Mouse (Mus musculus): ENCODE measurements at regions not wholly inside any gene's neighbourhood (a gene's known extent, or its start where the extent isn't known, plus 50 kb on each side); places are given as distances from the start of the nearest gene placed in this dataset.

DNA sequence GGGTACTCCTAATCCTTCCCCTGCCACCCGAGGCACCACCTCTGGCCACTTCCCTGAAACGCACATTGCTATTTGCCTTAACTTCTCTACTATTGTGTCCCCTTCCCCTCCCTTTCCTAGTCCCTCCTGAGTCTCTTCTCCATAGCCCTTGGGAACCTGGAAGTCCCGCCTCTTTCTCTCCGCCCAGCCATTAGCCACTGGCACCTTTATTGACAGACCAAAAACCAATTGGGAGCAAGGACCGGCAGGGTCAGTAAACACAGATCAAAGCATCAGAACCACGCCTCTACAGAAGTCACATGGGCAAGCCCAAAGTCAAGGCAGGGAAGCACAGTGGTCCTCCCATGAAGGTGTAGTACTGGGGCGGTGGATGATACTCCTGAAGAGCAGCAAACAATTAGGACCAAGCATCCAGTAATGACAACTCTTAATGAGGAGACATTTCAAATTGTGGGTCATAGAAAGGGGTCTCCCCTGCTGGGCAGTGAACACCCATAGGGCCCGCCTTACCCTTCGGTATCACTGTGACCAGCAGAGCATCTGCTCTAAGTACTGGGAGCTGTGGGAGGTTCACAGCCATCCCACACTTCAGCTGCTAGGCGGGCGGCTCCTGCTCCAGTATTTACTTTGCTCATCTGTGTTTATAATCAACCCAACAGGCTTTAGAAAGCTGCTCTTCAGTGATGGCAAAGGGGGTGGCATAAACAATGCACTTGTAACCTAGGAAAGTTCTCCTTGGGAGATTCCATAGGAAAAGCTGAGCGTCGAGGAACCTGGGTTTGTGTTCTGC is 226.5 kb upstream of the Mphosph6 start:
- no peak for DNase-seq (ENCODE audit: low spot score)

GRCm38 (mm10) chr8:118023451-118023850 is 221.7 kb upstream of the Mphosph6 start:
- no peak for DNase-seq (ENCODE audit: low spot score)

GRCm38 (mm10) chr8:118021978-118022377 is 220.2 kb upstream of the Mphosph6 start:
- DNase-seq (ENCODE audit: low spot score), result no peak

- no peak for DNase-seq (ENCODE audit: low spot score)
Measured at GRCm38 (mm10) chr8:118017261-118017660, 215.5 kb upstream of the Mphosph6 start.

DNA sequence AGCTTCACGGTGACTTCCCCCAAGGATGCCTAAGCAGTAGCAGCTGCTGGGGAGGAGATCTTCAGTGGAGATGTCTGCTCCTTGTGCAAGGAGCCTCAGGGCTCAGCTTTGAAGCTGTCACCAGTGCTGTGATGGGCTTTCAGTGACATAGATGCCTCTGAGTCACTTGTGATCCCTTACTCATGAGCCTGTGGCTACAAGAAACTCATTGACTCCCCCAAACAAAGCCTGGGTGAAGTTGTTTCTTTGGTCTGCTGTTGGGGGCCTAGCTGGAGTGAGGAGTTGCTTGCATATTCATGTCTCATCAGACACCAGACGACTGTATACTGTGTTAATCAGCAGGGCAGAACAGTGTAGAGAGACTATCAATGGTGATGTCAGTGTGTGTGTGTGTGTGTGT is 203.4 kb upstream of the Mphosph6 start:
- no peak for DNase-seq (ENCODE audit: low spot score)

DNA sequence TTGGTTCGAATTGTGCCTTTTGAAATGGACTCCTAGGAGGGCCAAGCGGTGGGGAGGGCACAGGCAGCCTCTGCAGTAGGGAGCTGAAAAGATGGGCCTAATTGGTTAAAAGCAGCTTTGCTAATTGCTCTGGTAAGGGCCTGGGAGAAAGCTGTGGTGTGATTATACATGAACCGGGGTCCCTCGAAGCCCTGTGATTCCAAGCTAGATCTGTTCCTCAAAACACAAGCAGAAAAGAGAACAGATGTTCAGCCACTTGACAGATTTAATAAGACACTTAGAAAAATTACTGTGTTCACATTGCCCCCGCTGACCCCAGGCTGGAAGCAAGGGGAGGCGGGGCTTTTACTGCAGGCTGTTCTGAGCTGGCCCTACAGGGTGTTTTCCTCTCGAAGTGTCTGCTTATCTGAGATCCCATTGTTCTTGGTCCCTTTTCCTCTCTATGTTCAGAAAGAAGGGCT is 202.7 kb upstream of the Mphosph6 start:
- no peak for DNase-seq (ENCODE audit: low spot score)

DNA sequence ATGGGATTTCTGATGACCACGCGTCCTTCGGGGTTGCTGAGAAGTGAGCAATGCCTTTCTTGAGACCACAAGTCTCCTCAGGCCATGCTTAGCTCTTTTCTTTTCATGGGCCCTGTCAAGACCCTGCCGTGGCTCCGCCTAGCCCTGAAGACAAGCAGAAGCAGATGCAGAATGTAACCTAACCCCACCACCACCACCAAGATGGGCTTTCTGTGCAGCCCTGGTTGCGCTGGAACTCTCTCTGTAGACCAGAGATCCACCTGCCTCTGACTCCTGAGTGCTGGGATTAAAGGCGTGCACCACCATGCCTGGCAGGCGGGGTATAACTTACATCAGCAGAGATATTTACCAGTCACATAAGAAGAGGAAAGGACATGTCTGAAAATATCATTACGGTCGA is 199.4 kb upstream of the Mphosph6 start:
- DNase-seq (ENCODE audit: low spot score), result no peak

- DNase-seq (ENCODE audit: low spot score), result no peak
Measured at GRCm38 (mm10) chr8:117991826-117992225, 190.1 kb upstream of the Mphosph6 start.

DNA sequence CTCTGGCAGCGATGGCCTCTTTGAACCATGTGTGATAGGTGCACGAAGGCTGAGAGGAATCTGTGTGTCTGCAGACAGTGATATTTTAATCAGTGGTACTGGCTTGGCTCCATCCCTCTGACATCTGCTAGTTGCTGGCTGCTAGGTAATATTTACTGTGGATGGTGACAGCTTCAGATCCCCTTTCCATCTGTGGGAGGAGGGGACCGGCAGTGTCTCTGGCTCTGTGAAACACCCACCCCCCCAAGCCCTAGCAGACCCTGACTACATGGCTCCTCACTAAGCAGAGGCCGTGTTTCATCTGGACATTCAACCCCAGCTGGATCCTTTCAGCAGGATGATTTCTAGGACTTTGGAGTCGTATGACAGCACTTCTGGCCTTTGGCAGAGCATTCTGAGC is 187.0 kb upstream of the Mphosph6 start:
- no peak for DNase-seq (ENCODE audit: low spot score)

DNA sequence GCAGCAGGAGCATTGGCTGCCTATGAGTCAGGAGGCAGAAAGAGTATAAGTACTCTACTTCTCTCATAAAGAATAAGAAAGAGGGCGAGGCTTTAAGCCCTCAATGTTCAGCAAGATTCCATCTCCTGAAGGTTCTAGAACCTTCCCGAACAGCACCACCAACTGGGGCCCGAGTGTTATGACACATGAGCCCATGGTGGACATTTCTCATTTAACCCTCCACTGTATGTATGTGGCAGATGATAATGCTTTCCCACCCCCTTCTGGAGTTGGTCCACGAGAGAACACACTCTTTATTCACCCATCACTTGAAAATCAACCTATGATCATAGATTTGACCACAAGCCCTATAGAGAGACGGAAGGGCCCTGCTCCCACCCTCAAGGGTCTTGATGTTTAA is 166.6 kb upstream of the Mphosph6 start:
- no peak for DNase-seq (ENCODE audit: low spot score)

DNA sequence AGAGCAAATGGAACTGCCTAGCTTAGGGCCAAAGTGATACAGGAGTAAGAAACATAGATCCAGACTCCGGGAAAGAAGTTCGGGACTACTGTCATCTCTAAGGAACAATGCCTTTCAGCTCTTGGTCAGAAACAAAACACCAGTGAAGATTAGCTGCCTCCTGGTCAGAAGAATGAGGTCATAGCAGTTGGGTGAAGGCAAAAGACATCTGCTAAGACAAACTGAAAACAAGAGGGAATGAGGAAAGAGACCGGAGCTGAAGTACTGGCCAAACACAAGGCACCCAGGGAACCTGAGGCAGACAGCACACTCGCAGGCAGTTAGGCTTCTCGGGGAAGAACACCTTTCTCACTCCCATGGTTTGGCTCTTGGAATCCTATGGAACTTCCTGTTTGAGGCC is 164.8 kb upstream of the Mphosph6 start:
- no peak for DNase-seq (ENCODE audit: low spot score)

GRCm38 (mm10) chr8:117963426-117963825 is 161.7 kb upstream of the Mphosph6 start:
- no peak for DNase-seq (ENCODE audit: low spot score)

DNA sequence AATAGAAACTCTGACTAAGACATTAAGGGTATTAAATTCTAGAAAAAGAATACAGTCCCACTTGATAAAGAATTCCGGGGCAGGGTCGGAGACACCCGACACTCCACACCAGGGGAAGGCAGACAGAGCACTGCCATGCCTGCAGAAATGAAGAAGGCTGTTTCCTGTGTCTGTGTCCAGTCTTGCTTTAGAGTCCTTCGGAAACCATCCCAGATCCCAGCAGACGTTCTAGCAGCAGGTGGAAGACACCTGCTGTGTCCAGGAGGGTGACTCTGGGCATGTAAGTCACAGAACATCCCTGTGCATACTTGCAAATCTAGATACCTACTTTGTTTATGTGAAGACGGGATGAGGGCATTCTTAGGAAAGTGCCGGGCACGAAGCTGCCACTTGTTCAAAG is 160.9 kb upstream of the Mphosph6 start:
- no peak for DNase-seq (ENCODE audit: low spot score)

DNA sequence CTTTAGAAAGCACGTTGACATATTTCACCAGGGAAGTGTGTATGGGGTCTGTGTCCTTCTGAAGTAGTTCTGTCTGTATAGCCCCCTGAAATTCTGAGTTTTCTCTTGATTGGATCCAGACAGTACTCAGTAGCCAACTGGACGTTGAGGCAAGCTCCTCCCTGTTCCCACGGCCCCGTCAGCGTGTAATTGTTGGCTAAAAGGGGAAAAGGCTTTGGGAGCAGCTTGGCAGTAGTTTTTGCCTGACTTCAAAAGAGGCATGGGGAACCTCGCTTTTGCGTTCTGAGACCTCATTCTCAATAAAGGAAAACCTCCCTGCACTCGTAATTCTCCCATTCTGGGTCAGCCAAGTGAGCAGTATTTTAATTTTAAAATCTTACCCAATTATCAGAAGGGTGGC is 157.8 kb upstream of the Mphosph6 start:
- DNase-seq (ENCODE audit: low spot score), result no peak

GRCm38 (mm10) chr8:117958914-117959313 is 157.2 kb upstream of the Mphosph6 start:
- DNase-seq (ENCODE audit: low spot score), result no peak

DNA sequence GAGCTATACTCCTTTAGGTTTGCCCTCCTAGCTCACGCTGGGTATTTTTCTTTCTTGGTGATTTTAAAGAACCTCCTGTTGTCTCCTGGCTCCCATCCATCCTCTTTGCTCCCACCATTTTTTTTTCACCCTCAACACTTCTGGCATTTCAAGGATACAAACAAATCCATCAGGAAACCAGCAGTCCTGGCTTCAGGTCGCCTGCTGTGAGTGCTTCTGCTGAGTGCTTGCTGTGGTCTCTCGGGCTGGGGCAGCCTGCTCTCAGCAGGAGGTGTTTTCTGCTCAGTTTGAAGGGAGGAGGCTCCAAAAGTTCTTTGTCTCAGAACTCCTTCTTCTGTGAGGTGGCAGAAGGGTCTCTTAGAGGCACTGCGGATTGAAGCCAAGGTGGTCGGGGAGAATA is 149.9 kb upstream of the Mphosph6 start:
- no peak for DNase-seq (ENCODE audit: low spot score)

DNA sequence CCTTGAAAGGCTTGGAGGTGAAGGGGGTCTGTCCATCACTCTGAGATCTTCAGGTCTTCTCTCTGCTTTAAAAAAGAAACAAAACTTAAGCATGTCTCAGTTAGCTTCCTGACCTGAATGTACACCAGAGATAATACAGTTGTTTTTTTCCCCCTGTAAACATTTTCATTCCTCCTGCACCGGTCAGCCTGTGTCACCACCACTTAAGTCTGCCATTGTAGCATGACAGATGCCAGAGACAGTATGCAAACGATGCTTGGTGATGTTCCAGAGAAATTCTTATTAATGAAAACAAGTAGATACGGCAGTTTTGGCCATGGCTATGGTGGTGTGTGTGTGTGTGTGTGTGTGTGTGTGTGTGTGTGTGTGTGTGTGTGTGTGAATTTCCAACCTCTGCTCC is 144.8 kb upstream of the Mphosph6 start:
- DNase-seq (ENCODE audit: low spot score), result no peak

DNA sequence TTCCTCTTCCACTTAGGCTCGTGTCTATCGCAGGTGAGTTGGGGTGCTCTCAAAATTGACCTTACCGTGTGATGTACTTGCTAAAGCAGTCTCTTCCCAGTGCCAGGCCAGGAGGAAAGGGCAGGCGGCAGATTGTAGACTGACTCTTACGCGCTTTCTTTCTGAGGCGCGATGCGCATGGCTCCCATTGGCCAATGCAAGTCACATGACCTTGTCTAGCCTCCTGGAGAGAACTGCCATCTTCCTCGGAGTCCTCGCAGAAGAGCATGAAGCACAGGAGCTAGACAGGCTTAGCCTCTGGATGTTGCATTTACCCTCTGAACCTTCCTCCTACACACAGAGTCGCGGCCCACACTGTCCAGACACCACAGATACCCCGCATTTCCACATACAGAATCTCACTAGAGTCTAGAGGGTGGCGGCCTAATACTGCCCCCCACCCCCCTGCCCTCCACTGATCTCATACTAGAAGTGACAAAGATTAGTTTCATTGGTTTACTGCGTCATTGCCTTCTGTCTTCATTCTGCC is 132.9 kb upstream of the Mphosph6 start:
- no peak for DNase-seq (ENCODE audit: low spot score)

- DNase-seq (ENCODE audit: low spot score), result no peak
Measured at GRCm38 (mm10) chr8:117930687-117931086, 128.9 kb upstream of the Mphosph6 start.

DNA sequence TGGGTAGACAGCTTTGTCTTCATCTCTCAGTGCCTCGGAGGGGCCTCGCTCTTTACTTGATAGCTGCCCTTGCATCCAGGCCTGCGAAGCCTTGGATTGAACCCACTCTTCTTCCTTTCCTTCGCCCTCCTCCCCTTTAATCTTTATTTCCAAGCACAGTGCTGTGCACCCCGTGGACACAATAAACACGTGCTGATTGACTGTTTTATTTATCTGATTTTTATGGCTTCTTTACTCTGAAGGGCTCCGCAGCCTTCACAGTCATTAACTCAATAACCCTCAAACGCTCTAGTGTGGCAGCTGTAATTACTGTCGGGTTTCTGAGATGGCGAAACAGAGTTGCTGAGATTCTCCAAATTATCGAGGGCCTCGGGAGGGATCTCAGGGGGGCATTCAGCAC is 127.9 kb upstream of the Mphosph6 start:
- no peak for DNase-seq (ENCODE audit: low spot score)

DNA sequence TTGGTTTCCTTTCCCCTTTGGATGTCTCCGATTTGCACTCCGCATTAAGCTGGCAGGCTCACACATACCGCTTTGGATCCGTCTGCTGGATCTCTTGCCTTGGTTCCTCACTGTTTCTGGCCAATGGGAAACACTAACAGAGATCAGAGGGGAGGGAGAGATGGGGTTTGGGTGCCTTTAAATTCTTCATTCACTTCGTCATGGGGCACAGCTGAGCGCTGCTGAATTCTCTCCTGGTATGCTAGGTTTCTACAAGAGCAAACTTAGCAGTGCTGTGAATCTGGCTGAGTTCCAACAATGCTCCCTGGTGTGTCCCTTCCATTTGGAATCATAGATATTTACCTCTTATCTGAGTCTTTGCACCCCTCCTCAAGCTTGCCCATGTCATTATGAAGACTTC is 121.6 kb upstream of the Mphosph6 start:
- no peak for DNase-seq (ENCODE audit: low spot score)

GRCm38 (mm10) chr8:117903052-117903451 is 101.3 kb upstream of the Mphosph6 start:
- no peak for DNase-seq (ENCODE audit: low spot score)

GRCm38 (mm10) chr8:117899892-117900291 is 98.1 kb upstream of the Mphosph6 start:
- DNase-seq (ENCODE audit: low spot score), result no peak

GRCm38 (mm10) chr8:117898015-117898414 is 96.3 kb upstream of the Mphosph6 start:
- DNase-seq (ENCODE audit: low spot score), result no peak

All from urinary bladder, postnatal 25 days (tissue).